Mouse (Mus musculus) urinary bladder, postnatal 10 days (tissue): Measurements from ENCODE around the gene Olfr285.

ENCODE experiments used
- DNase-seq: peaks from one replicate; pipeline ENCODE4 v3.0.0; 2022; ENCODE audit warnings: low spot score

Olfr285 gene

DNA sequence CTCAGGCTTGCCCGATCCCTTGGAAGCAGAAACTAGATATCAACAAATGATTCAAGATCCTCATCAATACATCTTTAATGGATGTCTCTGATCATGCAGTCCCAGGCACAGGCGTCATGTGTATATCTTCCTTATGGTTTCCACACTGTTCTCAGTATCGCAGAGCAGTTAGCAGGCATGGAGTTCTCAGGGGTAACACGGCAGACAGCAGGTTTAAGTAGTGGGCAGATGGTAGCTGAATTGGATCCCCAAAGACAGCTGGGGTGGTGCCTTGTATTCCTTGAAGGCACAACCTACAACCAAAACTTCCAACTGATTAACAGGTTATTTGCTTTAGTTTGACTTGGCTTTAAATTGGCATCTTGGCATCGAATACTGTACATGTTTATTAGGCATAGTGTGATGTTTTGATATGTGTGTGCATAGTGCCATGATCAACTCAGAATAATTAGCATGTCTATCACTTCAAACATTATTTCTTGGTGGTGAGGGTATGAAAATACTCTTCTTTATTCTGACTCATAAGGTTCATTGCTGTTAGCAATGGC, at the start of gene Olfr285:
Gene Olfr285, minus strand, starts transcription at position 177 of the 548 bp plus-strand sequence.
- no peak for DNase-seq

DNA sequence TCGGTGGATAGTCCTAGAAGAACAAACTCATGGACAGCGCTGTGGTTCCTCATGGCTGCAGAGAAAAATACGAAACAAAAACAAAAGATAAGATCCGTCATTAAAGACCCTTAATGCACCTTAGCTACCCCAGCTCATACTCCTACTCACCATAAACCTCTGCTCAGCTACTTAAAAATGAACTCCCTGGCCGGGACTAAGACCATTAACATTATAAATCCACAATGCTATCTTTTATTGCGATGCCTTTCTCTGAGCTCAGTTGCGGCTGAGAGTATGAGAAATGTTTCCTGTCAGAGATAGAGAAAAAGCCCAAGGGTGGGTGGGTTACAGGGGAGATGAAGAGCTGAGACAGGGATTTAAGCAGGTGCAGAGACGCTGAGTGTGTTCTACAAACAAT, 23.7 kb upstream of the Olfr285 start, which contains the start of gene Olfr284:
Gene Olfr284, minus strand, starts transcription at position 101 of the 400 bp plus-strand sequence.
- no peak for DNase-seq

DNA sequence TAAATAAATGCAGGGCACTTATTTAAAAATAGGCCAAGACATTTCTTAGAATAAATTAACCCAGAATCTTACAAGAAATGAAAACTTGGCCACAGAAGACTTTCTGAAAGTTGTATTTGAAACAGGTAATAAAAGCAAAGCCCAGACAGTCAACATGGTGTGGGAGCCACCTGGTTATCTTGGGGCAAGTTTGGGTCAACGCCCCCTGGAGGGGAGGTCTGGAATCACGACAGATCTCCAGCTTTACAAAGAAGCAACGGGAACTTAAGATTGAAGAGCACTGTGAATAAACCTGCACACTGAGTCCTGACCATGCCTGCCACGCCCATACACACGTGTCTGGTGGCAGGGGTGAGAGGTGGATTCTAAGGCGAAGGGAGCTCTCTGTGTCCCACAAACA, 1.4 kb downstream of the Olfr285 start:
- no peak for DNase-seq

DNA sequence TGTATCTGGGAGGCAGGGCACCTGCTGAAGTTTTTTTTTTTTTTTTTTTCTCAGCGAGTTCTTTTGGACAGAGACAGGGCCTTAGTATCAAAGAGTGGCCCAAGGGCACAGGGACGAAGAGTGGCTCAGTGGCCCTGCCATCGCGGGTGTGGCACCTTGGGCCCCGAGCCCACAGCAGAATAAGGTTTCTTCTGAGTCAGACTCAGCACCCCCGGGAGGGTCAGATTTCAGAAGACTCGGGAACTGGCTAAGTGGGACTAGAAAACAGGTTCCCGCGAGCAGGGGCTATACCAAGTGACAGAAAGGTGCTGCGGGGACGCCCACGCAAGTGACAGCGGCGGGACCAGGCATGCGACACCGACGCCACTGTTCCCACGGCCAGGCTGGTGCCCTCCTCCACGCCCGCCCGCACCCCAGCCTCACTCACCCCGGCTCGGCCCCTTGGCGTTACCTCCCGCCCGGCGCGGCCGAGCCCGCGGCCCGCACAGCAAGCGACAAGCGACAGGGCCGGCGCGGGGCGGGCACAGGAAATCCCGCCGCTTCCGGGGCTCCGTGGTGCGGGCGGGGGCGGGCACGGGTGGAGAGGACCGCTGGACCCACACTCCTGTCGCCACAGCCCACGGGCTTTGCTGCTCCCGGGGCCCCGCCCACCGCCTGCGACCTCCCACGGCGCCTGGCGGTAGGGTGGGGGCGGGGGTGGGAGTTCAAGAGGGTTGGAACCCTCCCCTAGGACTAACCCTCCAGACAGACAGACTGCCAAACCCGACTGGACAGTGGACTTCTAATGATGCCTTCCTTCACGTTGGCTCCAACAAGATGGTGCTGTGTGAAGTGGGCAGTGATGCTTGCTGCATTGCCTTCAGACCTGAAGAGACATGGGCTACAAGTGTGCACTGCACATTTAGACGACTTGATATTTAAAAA, 21.3 kb downstream of the Olfr285 start, which contains the start of gene Zfp641:
Gene Zfp641, minus strand, starts transcription at position 534 of the 924 bp plus-strand sequence.
- no peak for DNase-seq

DNA sequence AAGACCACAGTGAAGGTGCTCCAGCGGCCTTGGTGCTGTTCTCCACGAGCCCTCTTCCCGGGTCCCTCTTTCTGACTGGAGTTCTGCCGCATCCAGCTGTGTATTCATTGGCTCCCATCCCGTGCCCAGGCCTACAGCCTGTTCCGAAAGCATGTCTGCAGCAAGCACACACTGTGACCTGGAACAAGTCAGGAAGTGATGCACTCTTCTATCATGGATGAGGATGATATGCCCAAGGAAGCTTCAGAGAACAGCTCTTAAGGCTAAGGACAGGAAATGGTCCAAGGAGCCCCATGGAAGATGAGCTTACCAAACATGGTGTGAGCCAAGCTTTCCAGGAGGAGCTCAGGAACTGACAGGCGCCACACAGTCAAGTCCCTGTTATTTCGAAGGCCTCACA, 23.5 kb downstream of the Olfr285 start:
- no peak for DNase-seq

DNA sequence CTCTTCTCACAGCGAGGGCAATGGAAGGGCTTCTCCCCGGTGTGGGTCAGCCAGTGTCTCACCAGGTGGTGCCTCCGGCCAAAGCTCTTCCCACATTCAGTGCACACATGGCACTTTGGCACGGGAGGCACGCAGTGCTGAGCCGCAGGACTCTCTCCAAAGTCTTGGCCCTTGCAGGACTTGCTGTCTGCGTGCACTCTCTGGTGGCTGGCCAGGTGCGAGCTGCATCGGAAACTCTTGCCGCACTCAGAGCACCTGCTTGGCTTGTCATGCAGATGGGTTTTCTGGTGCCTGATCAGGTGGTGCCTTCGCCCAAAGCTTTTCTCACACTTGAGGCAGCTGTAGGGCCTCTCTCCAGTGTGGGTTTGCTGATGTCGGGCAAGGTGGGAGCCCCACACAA, 28.6 kb downstream of the Olfr285 start:
- DNase-seq: no peak

DNA sequence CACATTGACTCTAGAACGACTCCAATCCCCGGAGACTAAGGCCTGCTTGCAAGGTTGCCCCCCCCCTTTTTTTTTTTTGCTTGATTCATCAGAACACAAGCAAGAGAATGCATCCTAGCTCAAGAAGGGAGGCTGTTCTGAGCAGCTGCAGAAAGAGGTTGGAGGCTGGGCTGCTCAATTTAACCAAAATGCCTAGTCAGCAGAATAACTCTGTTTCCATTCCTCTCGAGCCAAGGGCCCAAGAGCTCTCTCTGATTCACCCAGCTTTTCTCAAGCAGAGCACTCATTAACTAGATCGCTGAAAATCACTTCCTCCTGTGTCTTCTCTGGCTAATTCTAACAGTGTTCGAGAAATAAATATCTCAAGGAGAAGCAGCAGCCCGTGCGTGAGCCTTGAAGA, 30.7 kb downstream of the Olfr285 start:
- DNase-seq: no peak
